Mouse (Mus musculus): ENCODE results near the gene Fam24a.

DNA sequence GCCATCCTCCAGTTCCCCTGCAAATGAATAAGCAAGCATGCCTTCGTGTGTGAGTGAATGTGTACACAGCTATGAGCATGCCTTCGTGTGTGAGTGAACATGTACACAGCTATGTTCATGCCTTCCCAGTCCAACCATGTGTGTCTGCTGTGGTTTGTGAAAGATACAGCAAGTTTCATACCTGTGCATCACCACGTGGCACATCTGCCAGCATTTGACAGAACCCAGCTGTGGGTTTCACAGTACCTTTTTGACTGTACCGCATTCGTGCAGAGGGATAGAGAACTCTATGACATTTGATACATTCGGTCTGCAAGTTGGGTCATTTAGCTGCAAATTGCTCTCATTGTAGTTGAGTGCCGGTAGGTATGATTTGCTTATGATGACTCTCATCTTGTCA, 19.2 kb upstream of the Fam24a start:
- no peak for TF ChIP-seq GATA1 (IDR thresholded peaks at IDR 0.05; ENCODE audit: borderline replicate concordance, low read length)
- no peak for TF ChIP-seq FLI1 (IDR thresholded peaks at IDR 0.05; ENCODE audit: low read length)

Measured in megakaryocyte, embryonic 14.5 days (primary cell).